9 mouse cellular contexts compared by ENCODE assay signal in genomic region chr5:95970845-95971244, GRCm38 (mm10). TPM values are rescaled to one million over a fixed set of nuclear protein-coding genes. Genes with fewer than 3 reads are reported as not detected.
DNase-seq lines count a peak whose midpoint lies in the region; ATAC-seq and TF ChIP-seq lines count a peak whose summit lies in the region.
"Had no signal": no experiment of that assay in that cellular context is flagged by ENCODE, and none has a peak within 500 bp of the region (broad histone marks: within the 10 kb centered on the region; RNA-seq: fewer than 3 reads in every experiment).

No protein-coding gene starts in this region.

- CTCF ChIA-PET in Patski (lab: Charles Lee): interaction anchor here (0.6 to 1.1 kb wide), 2 partner anchors 15 to 16 kb away, joined by 3 read pairs; no protein-coding TSS in a partner anchor

- no peak overlapping the region for H3K27ac ChIP-seq in kidney, embryonic 14.5 days (ENCODE audit: low read depth, low read length)
- no peak overlapping the region for H3K27ac ChIP-seq in limb, embryonic 10.5 days
- H3K27ac ChIP-seq: embryonic facial prominence, embryonic 15.5 days had no signal

- H3K9ac ChIP-seq in kidney, embryonic 14.5 days (ENCODE audit: low read depth, low read length): no peak overlapping the region
- H3K9ac ChIP-seq: embryonic facial prominence, embryonic 15.5 days had no signal

- POLR2A ChIA-PET in Patski (lab: Charles Lee): no interaction called here

- peak; percentile 31 for TF ChIP-seq CTCF in Patski (IDR thresholded peaks at IDR 0.05)

- H3K27me3 ChIP-seq in kidney, embryonic 14.5 days (ENCODE audit: control insufficient read depth, insufficient read depth, low read length): no peaks in the 10 kb centered on the region
- no peaks in the 10 kb centered on the region for H3K27me3 ChIP-seq in Patski
- peaks cover 4% of the 10 kb centered on the region; the same call in 1 of the 2 replicates for H3K27me3 ChIP-seq in limb, embryonic 10.5 days (ENCODE audit: low read depth, poor library complexity, severe bottlenecking)
- H3K27me3 ChIP-seq: embryonic facial prominence, embryonic 15.5 days had no signal

- in situ Hi-C loops in Patski (cut with MboI; ENCODE audit: low pct_unique_long_range_greater_than_20kb): no loop called here

- DNase-seq in kidney, adult 11 months: peak; percentile 16
- no peak for DNase-seq in Patski (ENCODE audit: low read depth, low spot score)
- peak; percentile 70 to 75 for DNase-seq in cerebellum, postnatal 10 days
- peak; percentile 55 for DNase-seq in induced T-regulatory cell, adult 2 months (ENCODE audit: low read depth)
- peak; percentile 59 for DNase-seq in limb, embryonic 10.5 days (ENCODE audit: low spot score)
- DNase-seq in right cerebral cortex, adult 2 months (ENCODE audit: low spot score in 2 of 2): peak; percentile 67 to 79

- no peaks in the 10 kb centered on the region for H3K9me3 ChIP-seq in kidney, embryonic 14.5 days (ENCODE audit: control insufficient read depth, low read length)
- H3K9me3 ChIP-seq in limb, embryonic 10.5 days (replicated peaks): no peaks in the 10 kb centered on the region
- H3K9me3 ChIP-seq: embryonic facial prominence, embryonic 15.5 days had no signal

- no peaks in the 10 kb centered on the region for H3K4me1 ChIP-seq in kidney, embryonic 14.5 days (ENCODE audit: control insufficient read depth, insufficient read depth, low read length)
- H3K4me1 ChIP-seq in limb, embryonic 10.5 days: no peaks in the 10 kb centered on the region
- H3K4me1 ChIP-seq: embryonic facial prominence, embryonic 15.5 days had no signal

- ATAC-seq in kidney, embryonic 14.5 days (ENCODE audit: low FRiP score, low TSS enrichment): no peak
- no peak for ATAC-seq in Patski
- no peak for ATAC-seq in inflammation-experienced regulatory T-cells, adult 6 months

- H3K4me2 ChIP-seq in kidney, embryonic 14.5 days (replicated peaks; ENCODE audit: low read depth, low read length): no peak overlapping the region
- H3K4me2 ChIP-seq: embryonic facial prominence, embryonic 15.5 days had no signal

- H3K36me3 ChIP-seq in kidney, embryonic 14.5 days (ENCODE audit: control insufficient read depth, insufficient read depth, low read length): no peaks in the 10 kb centered on the region
- no peaks in the 10 kb centered on the region for H3K36me3 ChIP-seq in limb, embryonic 10.5 days
- H3K36me3 ChIP-seq: embryonic facial prominence, embryonic 15.5 days had no signal

- WGBS in kidney, embryonic 14.5 days: 32% methylated on average over 6 of the region's 6 CpGs
- 35% methylated on average over 6 of the region's 6 CpGs for WGBS in limb, embryonic 10.5 days

- H3K4me3 ChIP-seq in kidney, embryonic 14.5 days (ENCODE audit: low read length): no peak overlapping the region
- no peak overlapping the region for H3K4me3 ChIP-seq in limb, embryonic 10.5 days
- H3K4me3 ChIP-seq: embryonic facial prominence, embryonic 15.5 days had no signal

RNA-seq across cellular contexts. Expression of gene Cxcl13, which starts 14.1 kb away (rescaled TPM):
- 3.8 and 4.7 TPM in 2 replicates for polyA plus RNA-seq in kidney, embryonic 14.5 days (2014; fragmentation: Nextera tagmentation; extraction: Ambion mirVana)
- polyA plus RNA-seq in Patski (2021): not detected
- polyA plus RNA-seq in limb, embryonic 10.5 days (2016; fragmentation: Nextera tagmentation; extraction: Ambion mirVana): 0.20 and 0.39 TPM in 2 replicates
- polyA plus RNA-seq in inflammation-experienced regulatory T-cells, adult 6 months (2017; shearing (Covaris generic)): 1 to 10 TPM in 1 of 3 experiments, under 1 TPM in 2; 0.63 to 1.4 (median 0.88) TPM
